Mouse (Mus musculus) hindbrain, embryonic 16.5 days (tissue): Measurements from ENCODE around the gene Olfr548-ps1. TPM values are rescaled to one million over a fixed set of nuclear protein-coding genes. Genes with fewer than 3 reads are reported as not detected.

Source experiments
- ATAC-seq: fragments of 200-750 bp; cut with Nextera tagmentation; 2 replicates; pipeline ENCODE4 v1.8.0; 2017; ENCODE audit warnings: moderate TSS enrichment, moderate library complexity
- H3K27ac ChIP-seq: fragments of 300-500 bp; sonication (generic); 2 replicates; pipeline ENCODE4 v1.5.1; 2014; ENCODE audit warnings: low read depth, mild to moderate bottlenecking, control low read depth, low read length, moderate library complexity
- H3K27me3 ChIP-seq: fragments of 300-500 bp; sonication (generic); replicated peaks from 2 replicates; pipeline ENCODE4 v1.6.1; 2014; ENCODE audit warnings: low read length; ENCODE audit not compliant: control insufficient read depth, insufficient read depth
- H3K36me3 ChIP-seq: fragments of 300-500 bp; sonication (generic); 2 replicates; pipeline ENCODE4 v1.6.1; 2014; ENCODE audit warnings: mild to moderate bottlenecking, low read length, moderate library complexity, mixed read lengths; ENCODE audit not compliant: control insufficient read depth, insufficient read depth
- H3K4me1 ChIP-seq: fragments of 300-500 bp; sonication (generic); 2 replicates; pipeline ENCODE4 v1.6.1; 2014; ENCODE audit warnings: low read depth, low read length; ENCODE audit not compliant: control insufficient read depth, insufficient read depth
- H3K4me2 ChIP-seq: fragments of 300-500 bp; sonication (generic); 2 replicates; pipeline ENCODE4 v1.6.1; 2014; ENCODE audit warnings: mild to moderate bottlenecking, low read length, control low read depth, moderate library complexity
- H3K4me3 ChIP-seq: fragments of 300-500 bp; sonication (generic); 2 replicates; pipeline ENCODE4 v1.5.1; 2014; ENCODE audit warnings: mild to moderate bottlenecking, low read length, control low read depth, moderate library complexity
- H3K9ac ChIP-seq: fragments of 300-500 bp; sonication (generic); 2 replicates; pipeline ENCODE4 v1.6.1; 2014; ENCODE audit warnings: low read depth, mild to moderate bottlenecking, control low read depth, low read length, moderate library complexity
- H3K9me3 ChIP-seq: fragments of 300-500 bp; sonication (generic); 2 replicates; pipeline ENCODE4 v1.6.1; 2014; ENCODE audit warnings: mild to moderate bottlenecking, low read length, moderate library complexity; ENCODE audit not compliant: control insufficient read depth
- WGBS: fragments of 180-500 bp; shearing (Covaris S2); extraction: QIAGEN DNeasy Blood & Tissue Kit; methylation state at CpG from one replicate; pipeline ENCODE4 v1.1.7; 2014; 5-methylcytosine and 5-hydroxymethylcytosine counted together
- polyA plus RNA-seq: library from polyadenylated mRNA; unstranded; fragments of >200 nt; fragmentation: Nextera tagmentation; extraction: Ambion mirVana; gene quantifications from 2 replicates; pipeline ENCODE4 v1.2.1, GENCODE M21; 2015

Olfr548-ps1 gene
- polyA plus RNA-seq, 1 experiment from 2014 or later: not detected

DNA sequence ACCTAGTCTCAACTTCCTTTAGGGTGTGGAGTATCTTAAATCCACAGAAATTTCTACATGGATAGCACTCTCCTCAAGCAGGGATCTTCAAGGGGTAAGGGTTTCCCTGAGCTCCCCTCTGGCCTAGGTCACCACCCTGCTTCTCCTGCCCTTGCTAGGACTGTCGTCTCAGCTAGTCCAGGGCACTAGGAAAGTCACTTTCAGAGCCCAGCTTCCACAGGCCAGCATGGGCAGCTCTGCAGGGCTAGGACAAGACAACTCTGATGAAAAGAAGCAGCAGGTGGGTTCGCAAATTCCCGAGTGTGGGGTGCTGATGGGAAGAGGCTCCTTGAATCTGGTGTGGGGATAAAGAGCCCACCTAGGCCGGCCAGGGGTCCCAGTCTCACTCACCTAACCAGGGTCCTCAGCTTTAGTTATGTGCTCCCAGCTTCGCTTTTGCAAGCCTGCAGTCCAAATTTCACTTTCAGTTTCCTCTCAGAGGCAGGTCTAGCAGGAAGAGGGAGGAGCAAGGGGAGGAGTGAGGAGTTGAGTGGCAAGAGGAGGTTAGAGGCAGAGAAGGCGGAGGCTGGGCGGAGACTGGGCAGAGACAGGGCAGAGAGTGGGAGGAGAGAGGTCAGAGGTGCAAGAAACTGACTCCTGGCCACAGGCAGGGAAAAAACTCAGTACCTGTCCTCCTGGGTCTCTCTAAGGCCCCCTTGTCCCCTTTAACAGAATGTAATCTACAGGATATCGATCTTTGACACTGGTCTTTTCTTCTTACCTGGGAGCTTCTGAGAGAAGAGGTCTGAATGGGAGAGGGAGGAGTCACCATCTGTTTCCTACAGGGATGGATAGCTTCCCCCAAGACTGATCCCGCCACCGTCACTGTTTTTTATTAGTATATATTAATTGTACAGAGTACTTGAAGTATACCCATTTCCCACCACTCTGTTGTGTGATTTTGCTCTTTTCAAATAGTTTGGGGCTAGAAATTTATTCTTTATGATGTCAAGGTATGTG is 24.6 kb downstream of the Olfr548-ps1 start, which contains the start of gene Trim21:
Gene Trim21, minus strand, starts transcription at position 488 of the 999 bp plus-strand sequence.
- H3K27me3 ChIP-seq: no peaks in the 10 kb centered on the region
- H3K4me1 ChIP-seq: no peaks in the 10 kb centered on the region
- H3K4me3 ChIP-seq: peak within 1 kb of the TSS; percentile 34
- no peaks in the 10 kb centered on the region for H3K36me3 ChIP-seq
- H3K27ac ChIP-seq: no peak within 1 kb of the TSS
- no peaks in the 10 kb centered on the region for H3K9me3 ChIP-seq
- peak within 1 kb of the TSS; percentile 39 for H3K4me2 ChIP-seq
- H3K9ac ChIP-seq: peak within 1 kb of the TSS; percentile 42
- WGBS: 25% methylated on average over 10 of the region's 10 CpGs
- ATAC-seq: peak; percentile 74

DNA sequence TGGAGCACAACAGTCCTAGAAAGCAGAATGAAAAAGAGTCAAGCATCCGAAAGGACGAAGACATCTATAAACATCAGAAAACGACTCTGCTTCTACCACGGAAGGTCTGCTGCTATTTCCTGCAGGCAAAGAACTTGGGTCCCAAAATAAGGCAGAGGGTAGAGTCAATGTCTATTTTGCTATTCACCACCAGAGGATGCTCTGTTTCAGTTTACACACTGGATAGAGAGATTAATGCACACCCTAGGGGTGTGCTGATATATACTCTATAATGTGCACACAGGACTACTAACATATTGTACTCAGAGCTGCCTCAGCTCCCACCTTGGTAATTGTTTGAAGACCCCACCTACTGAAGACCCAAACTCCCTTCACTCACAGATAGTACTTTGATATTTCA is 25.5 kb downstream of the Olfr548-ps1 start:
- H3K36me3 ChIP-seq: no peaks in the 10 kb centered on the region
- H3K27ac ChIP-seq: no peak overlapping the region
- 91% methylated on average over 4 of the region's 4 CpGs for WGBS
- ATAC-seq: no peak
- no peaks in the 10 kb centered on the region for H3K27me3 ChIP-seq
- H3K4me3 ChIP-seq: no peak overlapping the region
- no peak overlapping the region for H3K9ac ChIP-seq
- H3K4me1 ChIP-seq: no peaks in the 10 kb centered on the region
- no peak overlapping the region for H3K4me2 ChIP-seq
- no peaks in the 10 kb centered on the region for H3K9me3 ChIP-seq

DNA sequence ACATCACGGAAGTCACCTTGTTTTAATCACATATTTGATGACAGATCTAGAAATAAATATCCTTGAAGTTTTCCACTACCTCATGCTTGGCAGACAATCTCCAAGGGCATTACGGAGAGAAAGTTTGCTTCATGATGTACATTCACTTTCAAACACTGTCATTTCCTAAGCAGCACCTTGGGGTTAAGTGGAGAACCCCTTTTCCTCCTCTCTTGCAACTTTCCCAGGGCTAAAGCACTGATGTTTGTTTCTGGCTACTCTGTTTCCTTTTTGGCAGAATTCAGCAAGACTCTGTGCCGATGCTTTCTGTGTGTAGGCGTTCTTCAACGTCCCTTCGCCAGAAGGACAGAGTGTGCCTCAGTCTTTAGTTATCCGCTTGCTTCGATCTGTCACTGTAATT is 30.4 kb downstream of the Olfr548-ps1 start, which contains the start of gene Olfr550:
Gene Olfr550, plus strand, starts transcription at position 301 of the 400 bp plus-strand sequence.
- WGBS: 92% methylated on average over 8 of the region's 8 CpGs
- no peak for ATAC-seq

DNA sequence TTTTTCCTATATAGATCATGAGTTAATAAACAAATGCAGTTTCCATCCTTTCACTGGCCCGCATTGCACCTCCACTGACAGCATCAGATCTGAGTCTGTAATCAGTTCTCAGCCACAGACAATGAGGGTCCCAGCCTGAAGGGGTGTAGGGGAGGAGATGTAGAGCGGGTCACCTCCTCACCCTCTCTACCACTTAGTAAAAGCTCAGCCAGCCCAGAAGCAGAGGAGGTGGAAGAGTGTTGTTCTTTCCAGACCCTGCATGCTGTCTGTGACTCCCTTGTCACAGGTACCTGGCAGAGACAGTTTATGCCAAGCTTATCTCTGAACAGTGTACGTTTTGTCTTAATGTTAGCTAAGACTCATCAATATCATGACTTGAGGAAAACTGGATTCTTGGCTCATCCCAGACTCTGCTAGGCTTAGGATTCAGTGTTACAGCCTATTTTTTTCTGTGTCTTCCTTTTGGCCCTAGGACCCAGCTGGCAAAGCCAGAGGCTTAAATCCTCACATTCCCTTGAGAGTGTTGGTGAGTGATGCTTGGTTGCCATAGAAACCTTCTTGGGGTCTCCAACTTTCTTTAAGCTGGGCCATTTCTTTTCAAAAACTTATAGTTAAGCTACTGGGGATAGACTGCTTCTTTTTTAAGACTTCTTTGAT is 32.6 kb downstream of the Olfr548-ps1 start:
- no peak overlapping the region for H3K27ac ChIP-seq
- no peak overlapping the region for H3K4me2 ChIP-seq
- no peaks in the 10 kb centered on the region; the same call in 1 of the 2 replicates for H3K4me1 ChIP-seq
- no peaks in the 10 kb centered on the region for H3K36me3 ChIP-seq
- WGBS: 68% methylated on average over 3 of the region's 3 CpGs
- H3K4me3 ChIP-seq: no peak overlapping the region
- no peak; the same call in 1 of the 2 replicates for ATAC-seq
- H3K27me3 ChIP-seq: no peaks in the 10 kb centered on the region
- H3K9me3 ChIP-seq: no peaks in the 10 kb centered on the region
- no peak overlapping the region for H3K9ac ChIP-seq

More for the DNA sequence above, 30.4 kb downstream of the Olfr548-ps1 start, which contains the start of gene Olfr550:
- Histone ChIP-seq H3K4me2 (no peak within 1 kb of the TSS), H3K27ac (no peak within 1 kb of the TSS), H3K36me3 (no peaks in the 10 kb centered on the region), H3K27me3 (no peaks in the 10 kb centered on the region), H3K9ac (no peak within 1 kb of the TSS), H3K4me1 (no peaks in the 10 kb centered on the region; the same call in 1 of the 2 replicates), H3K4me3 (no peak within 1 kb of the TSS), H3K9me3 (no peaks in the 10 kb centered on the region)

DNA sequence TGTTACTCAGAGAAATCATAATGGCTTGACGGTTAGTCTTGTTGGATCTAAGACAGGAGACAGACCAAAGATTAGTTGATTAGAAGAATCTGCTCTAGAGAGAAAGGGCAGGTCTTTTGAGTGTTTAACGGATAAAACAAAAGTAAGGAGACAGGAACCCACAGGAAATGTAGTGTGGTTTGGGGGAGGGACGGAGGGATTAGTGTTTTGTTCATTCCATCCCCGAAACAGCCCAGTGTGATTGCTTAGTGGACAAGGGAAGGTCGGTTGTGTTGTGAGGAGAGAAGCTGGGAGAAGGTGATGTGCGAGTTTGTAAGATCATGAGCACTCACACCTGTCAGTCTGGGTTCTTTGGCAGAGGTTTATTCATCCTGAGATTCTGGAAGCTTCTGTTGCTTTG is 35.3 kb downstream of the Olfr548-ps1 start:
- Histone ChIP-seq H3K9me3 (no peaks in the 10 kb centered on the region), H3K9ac (no peak overlapping the region), H3K27ac (no peak overlapping the region), H3K4me2 (no peak overlapping the region), H3K4me1 (no peaks in the 10 kb centered on the region; the same call in 1 of the 2 replicates), H3K4me3 (no peak overlapping the region), H3K36me3 (no peaks in the 10 kb centered on the region), H3K27me3 (no peaks in the 10 kb centered on the region)
- no peak for ATAC-seq
- WGBS: 78% methylated on average over 6 of the region's 6 CpGs

DNA sequence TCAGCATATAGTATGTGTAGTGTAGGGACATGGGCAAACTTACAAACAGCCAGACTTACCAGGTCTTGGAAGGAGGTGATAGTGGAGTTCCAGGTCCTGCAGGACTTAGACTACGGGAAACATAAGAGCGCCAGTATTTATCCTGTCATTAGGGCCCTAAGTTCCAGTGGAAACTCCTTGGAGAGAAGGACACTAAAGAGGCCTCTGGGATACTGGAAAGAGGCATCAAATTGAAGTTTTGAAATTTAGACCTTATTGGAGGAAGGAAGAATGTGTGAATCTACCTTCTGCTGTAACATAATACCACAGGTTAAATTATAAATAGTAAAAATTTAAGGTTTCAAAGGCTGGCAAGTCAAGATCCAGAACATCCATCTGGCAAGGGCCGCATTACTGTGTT is 51.1 kb downstream of the Olfr548-ps1 start, which contains the start of gene Olfr551:
Gene Olfr551, minus strand, starts transcription at position 101 of the 400 bp plus-strand sequence.
- Histone ChIP-seq H3K36me3 (no peaks in the 10 kb centered on the region), H3K4me1 (no peaks in the 10 kb centered on the region), H3K27me3 (no peaks in the 10 kb centered on the region), H3K4me2 (no peak within 1 kb of the TSS), H3K27ac (no peak within 1 kb of the TSS), H3K9ac (no peak within 1 kb of the TSS), H3K9me3 (no peaks in the 10 kb centered on the region), H3K4me3 (no peak within 1 kb of the TSS)
- ATAC-seq: no peak
- WGBS: 95% methylated on average over 3 of the region's 3 CpGs

Other genes starting within 250 kb of the Olfr548-ps1 start
- 48.8 and 55.7 TPM in 2 replicates for gene Rrm1, start 99.2 kb upstream of the Olfr548-ps1 start, polyA plus RNA-seq
- gene Olfr543, start 59.2 kb upstream of the Olfr548-ps1 start, polyA plus RNA-seq: 0.66 and 0.71 TPM in 2 replicates
- gene Olfr544, start 52.6 kb upstream of the Olfr548-ps1 start, polyA plus RNA-seq: 0.05 and 0.14 TPM in 2 replicates
- 0.24 and 0.45 TPM in 2 replicates for gene Olfr545, start 41.3 kb upstream of the Olfr548-ps1 start, polyA plus RNA-seq
- gene Olfr547, start 6.1 kb upstream of the Olfr548-ps1 start, polyA plus RNA-seq: not detected in 2 replicates
- not detected in 2 replicates for gene Olfr549, start 9.0 kb downstream of the Olfr548-ps1 start, polyA plus RNA-seq
- 0.09 and 0.26 TPM in 2 replicates for gene Trim21, start 24.6 kb downstream of the Olfr548-ps1 start, polyA plus RNA-seq
- 0.04 TPM in 1 of 2 replicates, not detected in the other for gene Olfr550, start 30.5 kb downstream of the Olfr548-ps1 start, polyA plus RNA-seq
- not detected in 2 replicates for gene Olfr551, start 51.0 kb downstream of the Olfr548-ps1 start, polyA plus RNA-seq
- gene Olfr552, start 56.9 kb downstream of the Olfr548-ps1 start, polyA plus RNA-seq: not detected in 2 replicates
- not detected in 2 replicates for gene Olfr553, start 77.3 kb downstream of the Olfr548-ps1 start, polyA plus RNA-seq
- not detected in 2 replicates for gene Olfr554, start 97.5 kb downstream of the Olfr548-ps1 start, polyA plus RNA-seq
- gene Olfr555, start 117.9 kb downstream of the Olfr548-ps1 start, polyA plus RNA-seq: not detected in 2 replicates
- not detected in 2 replicates for gene Olfr556, start 124.0 kb downstream of the Olfr548-ps1 start, polyA plus RNA-seq
- gene Trim68, start 146.4 kb downstream of the Olfr548-ps1 start, polyA plus RNA-seq: 6.5 and 9.7 TPM in 2 replicates
- not detected in 2 replicates for gene Olfr557, start 155.0 kb downstream of the Olfr548-ps1 start, polyA plus RNA-seq
- 0.16 and 0.22 TPM in 2 replicates for gene Olfr558, start 161.3 kb downstream of the Olfr548-ps1 start, polyA plus RNA-seq
- gene Olfr33, start 178.2 kb downstream of the Olfr548-ps1 start, polyA plus RNA-seq: not detected in 2 replicates
- not detected in 2 replicates for gene Olfr559, start 186.6 kb downstream of the Olfr548-ps1 start, polyA plus RNA-seq
- not detected in 2 replicates for gene Olfr560, start 218.5 kb downstream of the Olfr548-ps1 start, polyA plus RNA-seq
- 0.10 and 0.11 TPM in 2 replicates for gene Olfr78, start 218.6 kb downstream of the Olfr548-ps1 start, polyA plus RNA-seq
- not detected in 2 replicates for gene Olfr561, start 230.3 kb downstream of the Olfr548-ps1 start, polyA plus RNA-seq